Mouse (Mus musculus) macrophage (primary cell): Measurements from ENCODE around the gene Myl3. TPM values are rescaled to one million over a fixed set of nuclear protein-coding genes. Genes with fewer than 3 reads are reported as not detected.

Experiments
- H3K27ac ChIP-seq: fragments of 350-480 bp; formaldehyde crosslinking; 2 replicates; pipeline ENCODE4 v1.9.0; 2021
- H3K36me3 ChIP-seq: fragments of 350-480 bp; formaldehyde crosslinking; 2 replicates; pipeline ENCODE4 v1.9.0; 2021; ENCODE audit errors: inconsistent target
- H3K4me3 ChIP-seq: fragments of 350-480 bp; formaldehyde crosslinking; 2 replicates; pipeline ENCODE4 v1.9.0; 2021; ENCODE audit errors: inconsistent target
- H3K79me2 ChIP-seq: fragments of 350-480 bp; formaldehyde crosslinking; 2 replicates; pipeline ENCODE4 v1.9.0; 2021; ENCODE audit errors: inconsistent target
- WGBS: methylation state at CpG from one replicate; pipeline ENCODE4 v1.1.7; 2026; ENCODE audit warnings: inconsistent platforms; ENCODE audit not compliant: missing documents; 5-methylcytosine and 5-hydroxymethylcytosine counted together
- polyA plus RNA-seq: library from polyadenylated mRNA; stranded (reverse); fragments of 250-400 nt; gene quantifications from 3 replicates; pipeline ENCODE4 v1.2.4, GENCODE M21; 2018; ENCODE audit warnings: inconsistent platforms
- total RNA-seq, 78 experiments: library from RNA; depleted of rRNA; stranded (reverse); fragments of 250-400 nt; gene quantifications; 1 replicate in 9 of 78; 2 replicates in 24 of 78; 3 replicates in 43 of 78; 4 replicates in 2 of 78; pipeline ENCODE4 v1.2.4; 2018; ENCODE audit warnings: inconsistent platforms in 56 of 78

Myl3 gene
- not detected for total RNA-seq (2018; cell fraction: chromatin; rRNA removed)
- not detected for total RNA-seq (2018; cell fraction: cytosol; rRNA removed)
- not detected for total RNA-seq (2018; cell fraction: nucleus; rRNA removed)
- polyA plus RNA-seq = not detected in 3 replicates

DNA sequence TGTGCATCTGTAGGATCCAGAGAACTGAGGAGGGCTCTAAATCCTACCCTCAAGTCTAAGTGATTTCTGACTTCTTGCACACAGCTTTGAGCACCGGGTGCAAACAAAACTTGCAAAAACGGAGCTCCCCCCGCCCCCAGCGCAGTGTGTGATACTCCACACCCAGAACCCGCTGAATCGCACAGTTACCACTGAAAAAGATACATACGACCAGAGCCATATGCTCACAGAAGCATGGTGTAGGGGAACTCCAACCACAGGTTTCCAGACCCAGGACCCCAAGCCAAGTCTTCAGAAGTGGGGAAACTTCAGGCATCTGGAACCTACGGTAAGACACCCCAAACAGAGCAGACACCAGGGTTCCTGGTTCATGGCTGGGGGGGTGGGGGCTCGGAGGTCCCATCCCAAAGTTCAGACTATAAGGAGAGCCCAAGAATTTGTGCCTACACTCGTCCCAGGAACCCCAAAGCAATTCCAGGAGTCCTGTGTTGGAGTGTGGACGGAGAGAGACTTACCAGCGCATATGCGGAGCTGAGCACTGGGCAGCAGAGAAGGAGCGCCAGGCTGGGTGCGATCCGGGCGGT, at the start of gene Myl3:
Myl3 (plus strand) TSS at position 151 of the 584 bp plus-strand sequence.
- Histone ChIP-seq H3K79me2 (no peaks in the 10 kb centered on the region), H3K4me3 (no peak within 1 kb of the TSS), H3K27ac (no peak within 1 kb of the TSS), H3K36me3 (no peaks in the 10 kb centered on the region)
- 16% methylated on average over 17 of the region's 17 CpGs for WGBS

DNA sequence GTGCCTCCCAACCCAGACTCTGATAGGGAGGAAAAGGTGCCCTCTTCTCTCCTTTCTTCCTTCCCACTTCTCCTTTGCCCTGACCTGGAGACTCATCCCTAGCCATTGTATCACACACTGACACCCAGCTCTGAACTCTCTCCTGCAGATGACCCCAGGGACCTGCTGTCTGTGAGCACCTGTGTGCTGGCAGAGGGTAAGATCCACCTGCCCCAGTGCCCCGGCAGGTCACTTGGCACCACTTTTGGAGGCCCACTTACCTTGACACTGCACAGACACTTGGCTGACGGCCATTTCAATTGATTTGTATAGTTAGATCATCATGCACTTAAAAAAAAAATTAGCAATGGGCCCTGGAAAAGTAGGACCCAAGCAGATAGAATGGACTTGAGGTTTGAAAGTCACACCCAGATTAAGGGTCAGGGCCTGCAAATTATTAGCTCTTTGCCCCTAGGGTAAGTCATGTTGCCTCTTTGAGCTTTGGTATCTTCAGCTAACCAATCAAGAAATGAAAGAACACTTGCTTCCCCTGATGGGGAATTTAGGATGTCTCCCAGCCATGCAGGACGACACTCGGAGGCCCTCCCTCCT, 46.4 kb upstream of the Myl3 start:
- H3K79me2 ChIP-seq = peaks cover 20% of the 10 kb centered on the region
- no peak overlapping the region for H3K27ac ChIP-seq
- whole genome bisulfite sequencing = 100% methylated on average over 4 of the region's 4 CpGs
- no peak overlapping the region for H3K4me3 ChIP-seq
- peaks cover 44% of the 10 kb centered on the region; the same call in 1 of the 2 replicates for H3K36me3 ChIP-seq

DNA sequence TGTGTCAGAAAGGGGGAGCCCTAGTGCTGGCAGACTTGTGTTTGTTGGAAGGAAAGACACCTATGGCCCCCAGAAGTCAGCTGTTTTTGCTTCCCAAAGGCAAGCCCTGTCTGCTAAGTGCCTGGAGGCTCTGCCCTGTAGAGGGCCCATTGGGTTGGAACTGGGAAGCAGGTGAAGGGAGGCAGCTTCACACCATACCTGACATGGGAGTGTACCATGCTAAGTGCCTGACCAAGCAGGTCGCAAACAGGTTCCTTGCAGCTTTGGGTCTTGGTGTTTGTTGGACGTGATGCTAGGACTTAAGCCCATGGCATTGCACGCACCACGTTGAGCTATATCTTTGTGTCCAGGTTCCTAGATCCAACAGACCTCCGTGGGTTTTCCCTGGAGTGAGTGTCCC, 45.2 kb upstream of the Myl3 start:
- 93% methylated on average over 5 of the region's 5 CpGs for WGBS
- no peak overlapping the region for H3K4me3 ChIP-seq
- H3K27ac ChIP-seq = no peak overlapping the region
- peaks cover 44% of the 10 kb centered on the region; the same call in 1 of the 2 replicates for H3K36me3 ChIP-seq
- H3K79me2 ChIP-seq = peaks cover 8% of the 10 kb centered on the region; the same call in 1 of the 2 replicates

DNA sequence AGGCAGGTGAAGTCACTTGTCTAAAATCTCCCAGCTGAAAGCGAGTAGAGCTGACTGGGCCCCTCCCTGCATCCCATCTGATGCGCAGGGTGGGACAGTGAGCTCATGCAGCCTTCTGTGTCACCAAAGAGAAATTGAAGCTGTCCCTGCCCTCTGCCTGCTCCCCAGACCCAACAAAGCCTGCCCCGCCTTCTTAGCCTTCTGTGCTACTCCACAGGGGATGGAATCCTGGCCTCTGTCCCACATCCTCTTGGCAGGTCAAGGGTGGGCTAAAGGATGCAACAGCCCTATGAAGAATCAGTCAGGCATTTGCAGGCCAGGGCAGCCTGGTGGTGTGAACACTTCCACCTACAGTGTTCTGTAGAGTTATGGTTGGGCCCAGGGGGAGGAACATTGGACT, 44.2 kb upstream of the Myl3 start:
- Histone ChIP-seq H3K27ac (no peak overlapping the region), H3K36me3 (peaks cover 46% of the 10 kb centered on the region; the same call in 1 of the 2 replicates), H3K4me3 (no peak overlapping the region), H3K79me2 (no peaks in the 10 kb centered on the region; the same call in 1 of the 2 replicates)
- WGBS = 91% methylated on average over 3 of the region's 3 CpGs

DNA sequence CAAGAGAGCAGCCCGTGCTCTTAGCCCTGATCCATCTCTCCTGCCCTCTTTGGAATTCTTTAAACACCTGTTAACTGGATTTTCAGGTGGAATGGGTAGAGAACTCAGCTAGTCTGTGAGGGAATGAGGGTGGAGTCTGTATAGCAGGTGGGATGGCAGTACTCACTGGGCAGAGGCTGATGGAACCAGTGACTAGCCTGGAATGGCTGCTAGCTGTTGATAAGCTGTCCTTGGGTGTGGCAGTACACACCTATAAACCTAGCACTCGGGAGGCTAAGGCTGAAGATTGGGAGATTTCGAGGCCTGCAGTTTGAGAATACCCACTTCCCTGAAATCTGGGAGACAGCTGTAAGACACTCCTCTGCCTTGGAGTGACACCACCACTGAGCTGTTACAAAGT, 42.1 kb upstream of the Myl3 start:
- WGBS = 89% methylated on average over 3 of the region's 3 CpGs
- Histone ChIP-seq H3K36me3 (peaks cover 35% of the 10 kb centered on the region; the same call in 1 of the 2 replicates), H3K79me2 (no peaks in the 10 kb centered on the region; the same call in 1 of the 2 replicates), H3K27ac (no peak overlapping the region), H3K4me3 (no peak overlapping the region)

DNA sequence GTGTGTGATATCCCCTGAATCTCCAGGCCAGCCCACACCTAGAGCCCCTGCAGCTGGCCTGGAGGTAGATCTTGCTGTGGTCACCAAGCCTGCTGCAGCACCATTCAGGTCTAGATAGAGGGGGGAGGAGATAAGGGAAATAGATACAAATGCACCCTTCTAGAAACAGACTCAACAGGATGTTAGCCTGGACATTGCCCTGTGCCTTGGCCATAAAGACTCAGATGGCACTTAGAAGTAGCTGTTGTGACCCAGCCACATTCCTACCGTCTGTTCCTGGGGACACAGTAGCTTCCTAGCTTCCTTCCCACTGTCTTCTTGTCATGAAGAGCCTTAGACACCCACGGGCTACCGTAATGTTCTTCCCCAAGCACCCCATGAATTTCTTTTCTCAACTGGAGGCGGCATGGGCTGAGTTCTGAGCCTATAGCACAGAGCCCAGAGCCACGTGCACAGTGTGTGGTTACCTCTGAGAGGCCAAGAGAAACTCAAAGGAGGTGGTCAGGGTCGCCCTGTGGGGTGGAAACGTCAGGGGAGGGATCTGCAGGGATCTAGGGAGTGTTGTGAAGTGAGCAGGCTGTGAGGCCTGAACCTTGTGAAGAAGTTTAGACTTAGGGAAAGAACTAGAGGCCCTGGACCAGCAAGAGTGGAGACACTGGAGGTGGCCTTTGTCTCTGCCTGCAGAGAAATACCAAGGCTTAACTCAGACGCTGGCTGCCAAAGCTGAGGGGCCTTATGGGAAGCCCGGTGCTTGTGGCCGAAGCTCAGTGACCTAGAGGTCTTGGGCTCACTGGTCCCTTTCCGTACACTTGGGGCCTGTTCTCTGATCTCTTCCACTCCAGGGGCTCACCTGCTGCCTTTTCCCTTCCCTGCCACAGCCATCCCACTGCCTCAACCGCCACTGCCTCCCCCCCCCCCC, 40.3 kb upstream of the Myl3 start:
- 96% methylated on average over 12 of the region's 12 CpGs for WGBS
- H3K36me3 ChIP-seq = peaks cover 19% of the 10 kb centered on the region; the same call in 1 of the 2 replicates
- no peaks in the 10 kb centered on the region; the same call in 1 of the 2 replicates for H3K79me2 ChIP-seq
- H3K27ac ChIP-seq = no peak overlapping the region
- no peak overlapping the region for H3K4me3 ChIP-seq

DNA sequence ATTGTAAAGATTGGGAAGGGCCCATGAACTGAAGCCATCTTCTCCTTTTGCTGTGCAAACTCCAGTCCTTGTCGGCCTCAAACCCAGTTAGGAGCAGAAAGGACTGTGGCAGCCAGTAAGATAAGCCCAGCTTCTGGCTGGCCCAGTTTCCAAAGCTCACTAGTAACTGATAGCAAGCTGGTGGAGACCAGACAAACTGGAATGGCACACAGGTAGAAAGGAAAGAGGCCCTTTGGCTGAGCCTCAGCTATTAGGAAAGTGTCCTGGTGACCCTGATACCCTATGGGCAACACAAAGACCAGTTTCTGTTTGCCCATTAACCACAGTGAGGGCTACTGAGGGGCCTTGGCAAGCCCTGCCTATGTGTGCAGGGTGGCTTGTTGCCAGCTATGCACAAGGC, 38.8 kb upstream of the Myl3 start:
- Histone ChIP-seq H3K36me3 (peaks cover 15% of the 10 kb centered on the region; the same call in 1 of the 2 replicates), H3K79me2 (no peaks in the 10 kb centered on the region; the same call in 1 of the 2 replicates), H3K4me3 (no peak overlapping the region), H3K27ac (no peak overlapping the region)
- WGBS = 78% methylated on average over 1 of the region's 1 CpGs

DNA sequence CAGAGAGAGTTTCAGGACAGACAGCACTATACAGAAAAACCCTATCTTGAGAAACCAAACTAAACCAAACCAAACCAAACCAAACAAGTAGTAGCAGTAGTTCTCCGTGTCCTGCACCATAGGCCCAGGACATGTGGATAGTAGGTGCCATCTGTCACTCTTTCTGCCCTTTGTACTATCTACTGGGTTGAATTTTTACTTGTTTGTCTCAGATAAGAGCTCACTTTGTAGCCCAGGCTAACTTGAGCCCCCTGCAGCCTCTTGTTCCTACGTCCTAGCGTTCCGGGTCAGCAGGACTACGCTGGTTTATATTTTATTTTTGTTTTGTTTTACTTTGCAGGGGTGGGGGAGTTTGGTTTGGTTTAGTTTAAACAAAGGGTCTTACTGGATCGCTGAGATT, 37.7 kb upstream of the Myl3 start:
- Histone ChIP-seq H3K79me2 (no peaks in the 10 kb centered on the region; the same call in 1 of the 2 replicates), H3K27ac (no peak overlapping the region), H3K36me3 (peaks cover 15% of the 10 kb centered on the region; the same call in 1 of the 2 replicates), H3K4me3 (no peak overlapping the region)
- 95% methylated on average over 6 of the region's 6 CpGs for WGBS

DNA sequence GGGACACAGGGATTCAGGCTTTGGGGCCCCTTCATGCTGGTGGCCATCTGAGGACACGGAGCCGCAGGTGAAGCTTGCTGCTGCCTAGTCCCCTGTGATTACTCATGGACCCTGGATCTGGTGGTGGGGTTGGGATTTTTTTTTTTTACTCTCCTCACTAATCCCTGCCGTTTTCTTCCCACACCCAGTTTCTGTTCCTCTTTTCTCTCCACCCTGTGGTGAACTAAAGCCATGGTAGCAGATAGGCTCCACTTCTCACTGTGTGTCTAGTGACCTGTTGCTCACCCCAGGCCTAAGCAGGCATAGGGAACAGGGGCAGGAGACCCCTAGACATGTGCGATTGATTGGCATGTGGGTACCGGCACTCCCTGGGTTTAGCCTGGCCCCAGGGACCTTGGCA, 34.9 kb upstream of the Myl3 start:
- Histone ChIP-seq H3K79me2 (peaks cover 14% of the 10 kb centered on the region), H3K27ac (0 out of 2 replicates have a peak overlapping the region, but pooled peaks have one; percentile 13), H3K4me3 (no peak overlapping the region), H3K36me3 (peaks cover 11% of the 10 kb centered on the region)
- 5% methylated on average over 5 of the region's 5 CpGs for WGBS

DNA sequence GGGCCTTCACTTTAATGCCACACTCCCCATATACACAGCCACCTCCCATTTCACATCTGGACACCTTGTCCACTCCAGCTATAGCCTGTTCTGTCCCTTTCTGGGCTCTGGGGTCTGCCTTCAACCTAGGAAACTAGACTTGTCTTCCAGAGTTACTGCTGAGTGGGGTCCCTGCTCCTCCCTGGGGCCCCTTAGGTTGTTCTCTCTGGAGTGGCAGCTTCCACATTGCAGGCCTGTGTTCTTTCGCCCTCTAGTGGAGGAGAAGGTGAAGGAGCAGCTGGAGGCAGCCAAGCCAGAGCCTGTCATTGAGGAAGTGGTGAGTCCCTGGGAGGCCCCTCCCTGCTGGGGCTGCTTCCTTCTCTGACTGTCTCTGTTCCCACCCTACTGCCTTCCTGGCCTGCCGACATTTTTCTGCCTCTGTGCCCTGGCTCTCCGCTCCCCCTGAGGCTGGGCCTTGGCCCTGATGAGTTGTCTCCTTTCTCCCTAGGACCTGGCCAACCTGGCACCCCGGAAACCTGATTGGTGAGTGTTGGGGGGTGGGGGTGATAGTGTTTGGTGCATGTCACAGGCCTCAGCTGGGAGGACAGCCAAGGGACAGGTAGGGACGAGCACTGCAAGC, 31.9 kb upstream of the Myl3 start:
- Histone ChIP-seq H3K79me2 (peaks cover 14% of the 10 kb centered on the region), H3K36me3 (peaks cover 30% of the 10 kb centered on the region), H3K27ac (peak overlapping the region; percentile 74), H3K4me3 (peak overlapping the region; percentile 63)
- WGBS = 13% methylated on average over 5 of the region's 5 CpGs

DNA sequence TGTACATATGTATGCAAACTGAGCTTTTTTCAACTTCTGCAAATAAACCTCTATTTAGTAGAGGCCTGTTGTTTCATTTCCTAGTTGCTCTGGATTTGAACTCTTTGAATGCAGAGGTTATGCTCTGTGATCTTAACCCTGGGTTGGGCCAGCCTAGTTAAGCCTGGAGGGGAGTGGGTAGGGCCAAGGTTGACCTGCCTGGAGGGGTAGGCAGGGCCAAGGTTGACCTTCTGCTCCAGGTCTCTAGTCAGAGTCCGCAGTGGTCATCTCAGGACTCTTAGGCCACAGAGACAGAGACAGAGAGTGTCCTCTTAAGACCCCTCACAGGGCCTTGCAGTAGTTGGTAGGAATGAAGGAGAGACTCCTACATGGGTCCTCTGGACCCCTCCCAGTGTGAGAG, 30.1 kb upstream of the Myl3 start:
- WGBS = no CpG with 5 or more reads among the region's 1 CpGs
- Histone ChIP-seq H3K79me2 (peaks cover 14% of the 10 kb centered on the region), H3K36me3 (peaks cover 29% of the 10 kb centered on the region), H3K4me3 (no peak overlapping the region), H3K27ac (no peak overlapping the region)

DNA sequence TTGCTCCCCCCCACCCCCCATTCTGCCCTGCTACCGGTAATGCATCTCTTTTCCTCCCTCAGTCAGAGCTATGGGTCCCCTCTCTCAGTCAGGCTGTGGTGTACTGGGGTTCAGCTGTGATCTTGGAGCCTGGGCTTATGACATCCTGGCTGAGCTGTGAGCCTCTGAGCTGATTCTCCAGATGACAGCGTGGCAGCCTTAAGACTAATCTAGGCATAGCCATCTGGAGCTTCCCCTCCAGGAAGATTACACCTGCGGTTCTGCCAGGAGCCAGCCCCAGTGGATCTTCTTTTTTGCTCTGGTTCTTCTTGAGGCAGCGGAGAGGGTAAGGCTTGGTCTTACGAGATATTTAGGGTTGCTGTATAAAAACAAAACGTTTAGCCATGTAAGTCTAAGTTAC, 29.7 kb upstream of the Myl3 start:
- Histone ChIP-seq H3K27ac (no peak overlapping the region), H3K36me3 (peaks cover 29% of the 10 kb centered on the region), H3K4me3 (no peak overlapping the region), H3K79me2 (peaks cover 14% of the 10 kb centered on the region)
- 94% methylated on average over 6 of the region's 6 CpGs for WGBS

DNA sequence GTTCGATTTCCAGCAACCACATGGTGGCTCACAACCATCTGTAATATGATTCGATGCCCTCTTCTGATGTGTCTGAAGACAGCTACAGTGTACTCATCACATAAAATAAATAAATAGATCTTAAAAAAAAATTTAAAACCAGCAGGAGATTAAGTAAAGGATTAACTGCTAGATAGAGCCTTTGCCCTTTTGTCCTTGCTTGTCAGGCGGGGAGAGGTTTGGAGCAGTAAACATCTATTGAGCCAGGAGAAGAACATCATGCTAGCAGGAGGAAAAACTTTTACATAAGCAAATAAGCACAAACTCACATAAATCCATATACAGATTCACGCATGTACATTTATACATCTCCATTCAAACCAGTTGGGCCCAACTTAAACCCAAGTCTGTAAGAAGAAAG, 29.1 kb upstream of the Myl3 start:
- Histone ChIP-seq H3K4me3 (no peak overlapping the region), H3K36me3 (peaks cover 29% of the 10 kb centered on the region), H3K79me2 (peaks cover 14% of the 10 kb centered on the region), H3K27ac (no peak overlapping the region)
- 98% methylated on average over 4 of the region's 4 CpGs for WGBS

DNA sequence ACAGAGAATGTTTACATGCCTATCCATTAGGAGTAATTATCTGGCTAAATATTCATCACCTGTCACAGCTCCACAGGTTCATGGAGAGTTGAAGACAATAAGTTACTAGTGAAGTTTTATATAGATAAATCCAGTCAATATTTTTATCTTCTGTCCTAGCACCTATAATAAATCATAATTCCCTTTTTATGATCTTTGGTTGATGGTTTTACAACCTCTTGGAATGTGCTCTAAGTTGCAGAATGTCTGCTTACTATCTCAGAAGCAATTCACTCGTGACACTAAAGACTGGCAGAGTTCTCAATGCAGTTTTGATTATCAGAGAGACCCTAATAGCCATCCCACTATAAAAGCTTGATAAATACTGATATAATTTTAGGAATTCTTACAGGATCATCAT, 28.3 kb upstream of the Myl3 start:
- 78% methylated on average over 1 of the region's 1 CpGs for WGBS
- Histone ChIP-seq H3K4me3 (no peak overlapping the region), H3K79me2 (peaks cover 14% of the 10 kb centered on the region), H3K36me3 (peaks cover 29% of the 10 kb centered on the region), H3K27ac (no peak overlapping the region)
